Mouse (Mus musculus) left cerebral cortex, postnatal 25 days (tissue): Measurements from ENCODE around the gene Mis12. TPM values are rescaled to one million over a fixed set of nuclear protein-coding genes. Genes with fewer than 3 reads are reported as not detected.

Experiments
- DNase-seq, 2 experiments: peaks; one replicate each; pipeline ENCODE4 v3.0.0; 2022; ENCODE audit warnings: low spot score in 2 of 2, mixed read lengths in 1 of 2
- intact Hi-C: fragments of 180-260 bp; cut with DNase I; formaldehyde crosslinking; loops from one replicate; pipeline ENCODE4 v1.15.1; 2025
- total RNA-seq, 2 experiments: library from RNA; stranded (reverse); gene quantifications; 2 replicates each; pipeline ENCODE4 v1.2.3; 2021

The Mis12 gene
- 10 to 100 TPM; 16.1 to 16.3 TPM for total RNA-seq

GRCm38 (mm10) chr11:71019201-71020068 lies at the start of gene Mis12, which contains the start of gene Derl2:
Mis12 (plus strand) TSS chr11:71019611.
Derl2 (minus strand) TSS chr11:71019841.
- intact Hi-C loops, result no loop called here
- DNase-seq, result peak; percentile 98 to 100

DNA sequence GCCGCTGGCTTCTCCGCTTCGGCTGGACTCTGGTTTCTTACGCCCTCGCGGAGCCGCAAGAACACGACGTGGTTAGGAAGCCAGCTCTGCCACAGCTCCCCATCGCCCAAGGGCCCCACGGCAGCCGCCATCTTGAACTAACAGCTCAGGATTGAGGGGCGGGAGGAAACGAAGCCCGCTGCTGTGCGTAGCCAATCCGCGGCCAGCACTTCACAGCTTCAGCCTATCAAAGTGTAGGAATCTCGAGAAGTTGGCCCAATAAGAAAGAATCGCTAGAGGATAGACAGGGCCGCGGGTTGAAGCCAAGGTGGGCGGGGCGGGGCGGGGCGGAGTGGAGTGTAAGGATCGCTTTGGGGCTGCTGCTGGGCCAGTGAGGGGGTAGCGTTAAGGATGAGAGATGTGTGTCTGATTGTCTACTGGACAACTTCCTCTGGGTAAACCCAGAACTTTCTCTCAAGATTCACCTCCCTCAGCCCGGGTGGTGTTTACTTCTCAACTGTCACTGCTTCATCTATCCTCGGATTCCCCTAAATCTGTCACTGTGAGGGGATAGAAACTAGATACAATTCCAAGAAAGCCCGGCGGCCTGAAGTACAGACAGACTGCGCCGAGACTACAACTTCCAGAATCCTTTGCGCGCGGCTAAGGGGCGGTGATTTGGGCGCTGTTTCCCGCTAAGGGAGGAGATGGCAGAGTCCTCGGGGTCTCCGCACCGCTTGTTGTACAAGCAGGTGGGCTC lies 49.4 kb upstream of the Mis12 start, which contains the start of the genes Nup88 and Rpain:
Nup88 (minus strand) TSS at position 153 of the 739 bp plus-strand sequence.
Rpain (plus strand) TSS at position 393 of the 739 bp plus-strand sequence.
- intact Hi-C loops, result no loop called here
- DNase-seq, result peak; percentile 94 to 98

DNA sequence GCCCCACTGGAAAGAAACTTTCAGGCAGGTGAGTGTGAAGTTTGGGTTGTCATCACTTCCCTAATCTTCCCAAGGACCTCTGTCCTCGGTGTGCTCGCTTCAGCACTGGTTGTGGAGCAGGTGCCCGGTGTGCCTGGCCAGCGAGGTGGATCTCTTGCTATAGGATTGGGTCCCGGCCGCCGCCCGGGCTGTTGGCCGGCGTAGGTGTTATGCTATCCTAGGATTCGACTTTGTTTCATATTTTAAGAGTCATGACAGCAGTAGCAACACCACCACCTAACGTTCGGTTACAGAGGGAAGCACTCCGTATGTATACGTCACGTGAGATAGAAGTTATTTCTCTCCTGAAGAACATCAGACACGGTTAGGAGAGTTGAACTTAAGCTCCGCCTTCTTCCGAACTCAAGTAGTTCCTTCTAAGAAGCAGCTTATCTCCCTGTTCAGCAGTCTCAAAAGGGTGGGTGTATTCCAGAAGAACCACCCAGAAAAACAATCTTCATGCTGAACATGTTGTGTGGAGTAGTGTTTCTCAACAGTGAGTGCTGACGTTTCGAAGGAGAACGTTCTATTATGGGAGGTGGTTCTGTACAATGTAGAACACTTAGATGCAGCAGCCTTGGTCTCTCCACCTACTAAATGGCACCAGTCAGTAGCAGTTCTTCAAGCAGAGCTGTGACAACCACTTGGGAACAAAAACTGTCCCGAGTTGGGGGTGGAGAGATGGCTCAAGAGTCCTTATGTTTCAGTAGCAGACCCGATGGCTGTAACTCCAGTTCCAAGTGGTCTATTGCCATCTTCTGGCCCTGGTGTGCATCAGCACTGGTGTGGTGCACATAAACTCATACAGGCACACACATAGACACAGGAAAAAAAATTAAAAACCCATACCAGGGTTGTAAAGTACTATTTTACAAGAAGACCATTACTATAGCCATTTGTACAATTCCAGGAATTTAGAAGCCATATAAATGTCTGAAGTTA lies 48.6 kb upstream of the Mis12 start:
- intact Hi-C loops, result no loop called here
- peak in 1 of 2 experiments; percentile 61 for DNase-seq

GRCm38 (mm10) chr11:70972586-70972985 lies 46.8 kb upstream of the Mis12 start:
- no peak for DNase-seq
- intact Hi-C loops, result no loop called here

DNA sequence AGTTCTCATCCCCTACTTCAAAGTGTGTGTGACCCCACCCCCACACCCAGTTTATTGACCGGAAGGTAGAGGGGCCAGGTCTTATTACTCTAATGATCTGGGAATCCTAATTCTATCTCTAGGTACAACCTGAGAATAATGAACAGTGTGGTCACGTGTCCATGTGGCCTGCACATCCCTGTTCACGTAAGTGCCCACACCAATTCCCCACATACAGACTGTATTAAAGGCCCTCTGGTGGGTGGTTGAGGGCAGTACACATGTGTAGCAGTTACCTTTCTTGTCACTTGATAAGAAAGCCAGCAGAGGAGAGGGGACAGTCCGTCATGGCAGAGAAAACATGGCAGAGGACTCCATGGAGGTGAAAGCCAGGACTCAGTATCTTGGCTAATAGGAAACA lies 45.5 kb upstream of the Mis12 start:
- intact Hi-C loops, result no loop called here

GRCm38 (mm10) chr11:70975193-70975592 lies 44.2 kb upstream of the Mis12 start:
- peak in 1 of 2 experiments; percentile 60 for DNase-seq
- intact Hi-C loops, result no loop called here

More for the DNA sequence above, 45.5 kb upstream of the Mis12 start:
- no peak for DNase-seq

DNA sequence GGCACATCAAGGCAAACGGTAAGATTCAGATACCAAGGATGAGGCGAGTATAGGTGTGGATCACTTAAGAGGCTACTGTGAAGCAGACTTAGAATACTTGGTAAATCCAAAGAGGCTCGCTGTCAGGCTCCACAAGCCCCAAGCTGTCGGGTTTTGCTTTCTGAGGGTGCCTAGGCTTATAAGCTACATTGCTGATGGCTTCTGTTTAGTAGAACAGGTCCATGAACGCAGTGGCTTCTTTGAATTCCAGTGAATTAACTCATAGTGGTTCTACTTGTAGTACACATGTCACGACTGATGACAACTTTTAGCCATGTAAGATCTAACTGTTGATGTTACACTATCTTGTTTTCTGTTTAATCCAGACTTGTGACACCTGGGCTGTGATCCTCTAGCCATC lies 42.1 kb upstream of the Mis12 start:
- intact Hi-C loops, result no loop called here
- DNase-seq, result no peak

DNA sequence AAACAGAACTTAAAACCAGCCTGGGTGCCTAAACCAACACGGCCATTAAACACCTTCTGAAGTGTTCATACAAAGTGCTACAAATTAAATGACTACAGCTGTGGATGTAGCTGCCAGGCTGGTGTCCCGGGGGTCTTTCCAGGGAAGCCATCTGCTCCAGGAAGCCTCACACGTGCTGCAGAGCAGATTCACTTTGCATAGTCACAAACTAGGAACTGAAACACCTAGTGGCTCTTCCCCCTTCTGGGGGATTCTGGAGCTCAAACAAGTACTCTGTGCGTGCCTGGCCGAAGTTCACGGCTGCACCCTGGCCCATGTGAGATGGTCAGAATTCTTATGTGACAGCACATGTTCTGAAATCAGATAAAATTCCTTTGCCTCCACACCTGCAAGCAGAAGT lies 39.2 kb upstream of the Mis12 start:
- intact Hi-C loops, result no loop called here
- no peak for DNase-seq

DNA sequence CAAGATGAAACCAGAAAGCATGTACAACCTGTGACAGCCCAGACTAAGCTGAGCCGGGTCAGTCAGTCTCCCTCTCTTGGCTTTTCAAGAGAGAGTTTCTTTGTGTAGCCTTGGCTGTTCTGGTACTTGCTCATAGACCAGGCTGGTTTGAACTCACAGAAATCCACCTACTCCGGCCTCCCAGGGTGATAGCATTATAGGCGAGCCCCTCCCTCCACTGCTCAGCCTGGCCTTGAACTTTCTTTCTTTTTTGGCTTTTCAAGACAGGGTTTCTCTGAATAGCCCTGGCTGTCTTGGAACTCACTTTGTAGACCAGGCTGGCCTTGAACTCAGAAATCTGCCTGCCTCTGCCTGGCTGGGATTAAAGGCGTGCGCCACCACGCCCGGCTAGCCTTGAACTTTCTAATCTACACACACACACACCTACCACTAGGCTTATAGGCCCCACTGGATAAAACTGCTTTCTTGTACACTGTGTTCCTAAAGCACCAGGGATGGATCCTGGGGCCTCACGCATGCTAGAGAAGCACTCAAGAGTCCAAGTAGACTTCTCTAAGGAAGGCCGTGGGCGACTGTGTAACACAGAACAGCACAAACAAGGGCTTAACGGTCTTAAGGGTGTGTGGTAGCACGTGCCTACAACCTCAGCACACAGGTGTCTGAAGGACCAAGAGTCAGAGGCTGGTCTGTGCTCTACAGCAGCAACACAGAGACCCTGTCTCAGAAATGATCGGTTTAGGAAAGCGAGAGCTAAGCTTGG lies 38.5 kb upstream of the Mis12 start:
- no peak for DNase-seq
- intact Hi-C loops, result no loop called here

GRCm38 (mm10) chr11:70982030-70982429 lies 37.4 kb upstream of the Mis12 start:
- DNase-seq, result no peak
- intact Hi-C loops, result no loop called here

GRCm38 (mm10) chr11:70982557-70983228 lies 36.7 kb upstream of the Mis12 start, which contains the start of gene C1qbp:
C1qbp (minus strand) TSS chr11:70983026.
- intact Hi-C loops, result loop anchor here (1.0 kb wide), 1 partner anchor 70 kb away; no protein-coding TSS in a partner anchor

GRCm38 (mm10) chr11:71001167-71001566 lies 18.2 kb upstream of the Mis12 start:
- intact Hi-C loops, result loop anchor here (10.0 kb wide), 1 partner anchor 324 kb away; no protein-coding TSS in a partner anchor

More at GRCm38 (mm10) chr11:70982557-70983228, 36.7 kb upstream of the Mis12 start, which contains the start of gene C1qbp:
- peak; percentile 93 to 94 for DNase-seq

GRCm38 (mm10) chr11:71003611-71004315 lies 15.6 kb upstream of the Mis12 start:
- no peak for DNase-seq
- intact Hi-C loops, result loop anchor here (10.0 kb wide), 1 partner anchor 321 kb away; no protein-coding TSS in a partner anchor

More at GRCm38 (mm10) chr11:71001167-71001566, 18.2 kb upstream of the Mis12 start:
- DNase-seq, result peak in 1 of 2 experiments; percentile 45

GRCm38 (mm10) chr11:71004316-71004773 lies 15.1 kb upstream of the Mis12 start, which contains the start of gene Dhx33:
Dhx33 (minus strand) TSS chr11:71004437.
- intact Hi-C loops, result loop anchor here (10.0 kb wide), 1 partner anchor 320 kb away; no protein-coding TSS in a partner anchor
- peak; percentile 98 to 99 for DNase-seq

DNA sequence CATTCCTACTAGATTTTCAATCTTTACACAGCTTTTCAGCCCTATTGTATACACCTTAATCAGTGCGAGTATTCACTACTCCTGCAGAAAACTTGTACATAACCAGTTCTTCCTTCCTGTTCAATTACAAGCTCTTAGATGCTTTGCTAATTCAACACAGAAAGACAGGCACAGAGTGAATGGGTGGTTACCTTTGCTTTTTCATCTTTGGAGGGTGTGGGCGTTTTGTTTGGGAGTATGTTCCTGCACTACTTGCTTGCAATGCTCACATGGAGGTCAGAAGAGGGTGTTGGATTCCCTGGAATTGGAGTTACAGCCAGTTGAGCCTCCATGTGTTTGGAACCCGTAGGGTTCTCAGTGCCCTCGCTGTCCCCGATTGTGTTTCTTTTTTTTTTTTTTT lies 14.4 kb upstream of the Mis12 start:
- peak in 1 of 2 experiments; percentile 18 for DNase-seq
- intact Hi-C loops, result loop anchor here (10.0 kb wide), 1 partner anchor 320 kb away; no protein-coding TSS in a partner anchor

DNA sequence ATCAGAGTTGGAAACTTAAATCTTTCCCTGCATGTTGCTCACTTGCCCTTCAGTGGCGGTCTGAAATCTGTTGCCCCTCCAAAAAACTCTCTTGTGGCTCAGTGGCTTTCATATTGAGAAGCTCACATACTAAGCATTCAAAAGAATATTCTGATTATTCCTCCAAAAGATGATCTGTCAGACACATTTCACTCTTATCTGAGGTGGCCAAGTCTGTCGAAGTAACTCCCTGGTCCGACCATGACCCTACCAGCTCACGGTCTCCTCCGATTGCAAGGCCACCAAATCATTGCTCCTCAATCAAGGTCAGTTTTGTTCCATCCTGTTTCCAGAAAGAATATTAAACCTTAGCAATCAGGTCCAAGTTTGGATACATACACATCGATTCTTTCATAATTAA lies 12.4 kb upstream of the Mis12 start:
- DNase-seq, result no peak
- intact Hi-C loops, result loop anchor here (10.0 kb wide), 1 partner anchor 318 kb away; no protein-coding TSS in a partner anchor
